Mouse (Mus musculus): Measurements from ENCODE around the gene Dbx1.

Dbx1 gene

GRCm38 (mm10) chr7:49633375-49633956 lies 3.2 kb downstream of the Dbx1 start:
- DNase-seq (ENCODE audit: low read depth in 1 of 2, low spot score in 2 of 2): no peak

- no peak for DNase-seq (ENCODE audit: low read depth in 1 of 2, low spot score in 2 of 2)
These were observed 4.3 kb downstream of the Dbx1 start for GRCm38 (mm10) chr7:49632391-49632790.

- DNase-seq (ENCODE audit: low read depth in 1 of 2, low spot score in 2 of 2): no peak
These were observed 4.8 kb downstream of the Dbx1 start for GRCm38 (mm10) chr7:49631885-49632284.

DNA sequence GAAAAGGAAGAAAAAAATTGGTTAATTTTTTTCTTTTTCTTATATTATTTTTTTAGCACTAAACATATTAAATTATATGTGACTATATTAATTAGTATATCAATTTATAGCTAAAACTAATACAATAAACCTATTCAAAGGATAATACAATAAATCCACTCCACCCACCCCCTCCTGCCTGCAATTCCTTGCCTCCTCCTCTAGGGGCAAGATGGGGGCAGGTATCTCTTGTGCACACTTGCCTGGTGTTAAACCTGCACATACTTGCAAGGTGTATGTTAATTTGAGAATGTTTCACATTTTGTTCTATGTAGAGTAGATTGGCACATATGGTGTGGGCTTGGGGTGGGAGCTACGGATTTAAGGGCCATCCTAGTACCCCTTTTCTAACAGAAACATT lies 16.5 kb downstream of the Dbx1 start:
- no peak for DNase-seq (ENCODE audit: low read depth in 1 of 2, low spot score in 2 of 2)

GRCm38 (mm10) chr7:49617087-49617486 lies 19.6 kb downstream of the Dbx1 start:
- no peak for DNase-seq (ENCODE audit: low read depth in 1 of 2, low spot score in 2 of 2)

- no peak for DNase-seq (ENCODE audit: low read depth in 1 of 2, low spot score in 2 of 2)
These were observed 20.4 kb downstream of the Dbx1 start for GRCm38 (mm10) chr7:49616258-49616735.

DNA sequence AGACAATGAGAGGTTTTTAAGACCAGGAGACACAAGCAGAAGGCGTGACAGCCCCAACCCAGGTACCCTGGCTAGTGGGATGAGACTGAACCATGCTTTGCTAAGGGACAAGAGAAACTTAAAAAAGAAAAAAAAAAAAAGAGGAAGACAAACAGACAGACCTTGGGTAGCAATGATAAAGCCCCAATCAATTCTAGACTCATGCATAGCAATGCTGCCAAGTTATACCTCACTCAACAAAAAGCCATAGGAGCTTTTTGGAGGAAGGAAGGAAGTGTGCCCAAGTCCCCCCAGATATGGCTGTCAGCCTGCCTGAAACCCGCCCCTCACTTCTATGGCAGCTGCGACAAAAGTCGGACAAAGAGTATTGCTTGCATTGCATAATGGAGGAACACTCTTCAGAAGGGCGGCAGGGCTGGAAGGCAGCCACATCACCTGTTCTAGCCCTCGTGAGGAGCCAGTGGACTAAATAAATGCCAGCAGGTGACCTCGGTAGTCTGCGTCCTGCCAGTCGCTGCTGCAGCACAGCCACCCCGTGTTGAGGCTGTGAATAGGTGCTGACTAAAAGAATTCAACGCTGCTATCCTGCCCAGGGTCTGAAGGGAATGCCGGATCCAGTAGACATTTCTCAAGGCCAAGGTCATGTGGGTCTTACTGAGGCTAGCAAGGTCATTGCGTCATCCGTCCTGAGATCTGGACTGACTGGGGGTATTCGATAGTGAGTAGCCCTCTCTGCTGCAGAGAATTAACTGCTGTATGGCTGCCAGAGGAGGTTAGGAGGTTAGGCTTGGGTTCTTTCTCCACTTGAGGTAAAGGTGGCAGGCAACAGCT lies 31.5 kb downstream of the Dbx1 start:
- DNase-seq (ENCODE audit: low read depth in 1 of 2, low spot score in 2 of 2): no peak

DNA sequence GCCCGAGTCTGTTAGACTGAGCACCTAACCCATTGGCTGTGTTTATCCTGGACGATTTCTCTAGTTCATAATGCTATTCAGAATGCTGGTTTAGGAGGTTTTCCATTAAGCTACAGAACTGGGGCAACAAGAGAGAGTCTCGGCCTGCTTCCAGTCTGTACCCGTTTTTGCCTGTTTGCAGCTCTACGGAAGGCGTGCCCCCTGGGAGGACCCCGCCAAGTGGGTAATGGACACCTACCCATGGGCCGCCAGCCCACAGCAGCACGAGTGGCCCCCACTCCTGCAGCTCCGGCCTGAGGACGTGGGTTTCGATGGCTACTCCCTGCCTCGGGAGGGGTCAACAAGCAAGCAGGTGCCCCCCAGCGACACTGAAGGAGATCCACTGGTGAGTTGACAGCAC lies 32.4 kb downstream of the Dbx1 start:
- no peak for DNase-seq (ENCODE audit: low read depth in 1 of 2, low spot score in 2 of 2)

- DNase-seq (ENCODE audit: low read depth in 1 of 2, low spot score in 2 of 2): no peak
These were observed 35.3 kb downstream of the Dbx1 start for GRCm38 (mm10) chr7:49601191-49601975.

GRCm38 (mm10) chr7:49599950-49600349 lies 36.7 kb downstream of the Dbx1 start:
- no peak for DNase-seq (ENCODE audit: low read depth in 1 of 2, low spot score in 2 of 2)

DNA sequence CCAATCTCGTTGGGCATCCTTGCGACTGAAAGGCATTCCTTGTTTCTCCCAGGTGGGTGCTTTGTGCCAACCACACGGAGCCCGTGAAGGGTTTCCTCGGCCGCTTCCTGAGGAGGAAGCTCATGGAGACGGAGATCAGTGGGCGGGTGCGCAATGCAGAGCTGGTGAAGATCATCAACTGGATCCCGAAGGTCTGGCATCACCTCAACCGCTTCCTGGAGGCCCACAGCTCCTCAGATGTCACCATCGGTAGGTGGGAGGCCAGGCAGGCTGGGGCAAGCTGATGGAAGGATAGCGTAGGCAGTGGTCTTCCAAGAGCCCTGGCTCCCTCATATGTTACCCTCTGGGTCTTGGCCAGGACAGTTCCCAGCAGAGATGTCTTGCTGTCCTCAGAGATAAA lies 38.4 kb downstream of the Dbx1 start:
- DNase-seq (ENCODE audit: low read depth in 1 of 2, low spot score in 2 of 2): no peak

DNA sequence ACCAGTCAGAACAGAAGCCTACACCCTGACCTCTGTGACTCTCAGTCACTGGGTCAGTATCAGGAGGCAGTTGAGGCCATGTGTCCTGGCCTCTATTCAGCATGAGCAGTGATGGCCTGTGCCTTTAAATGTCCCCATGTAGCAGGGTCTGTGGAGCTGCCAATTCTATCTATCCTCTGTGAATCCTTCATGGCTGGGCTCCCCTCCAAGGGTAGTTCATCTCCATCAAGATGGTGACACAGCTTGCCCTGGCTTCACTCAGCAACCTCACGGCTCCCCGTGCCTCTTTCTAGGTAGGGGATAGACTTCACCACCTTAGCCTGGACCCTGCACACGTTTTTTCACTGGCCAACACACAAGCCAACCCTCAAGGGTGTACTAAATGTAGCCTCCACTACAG lies 38.9 kb downstream of the Dbx1 start:
- DNase-seq (ENCODE audit: low read depth in 1 of 2, low spot score in 2 of 2): no peak

DNA sequence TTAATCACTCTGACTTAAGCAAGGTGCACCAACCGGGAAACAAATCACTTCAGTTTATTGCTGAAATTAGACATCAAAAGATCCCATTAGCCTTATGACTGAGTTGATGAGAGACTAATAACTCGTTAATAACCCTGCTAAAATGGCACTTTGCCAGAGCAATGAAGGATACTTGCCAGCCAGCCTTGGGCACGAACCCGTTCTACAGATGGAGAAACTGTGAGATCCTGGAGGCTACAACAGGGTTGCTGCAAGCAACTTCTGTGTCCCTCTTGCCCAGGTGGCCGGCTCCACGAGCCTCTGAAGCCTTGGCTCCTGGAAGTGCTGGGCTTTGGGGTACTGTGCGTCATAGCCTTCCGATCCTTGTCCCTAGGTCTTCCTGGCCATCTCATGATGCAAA lies 47.0 kb downstream of the Dbx1 start:
- no peak for DNase-seq (ENCODE audit: low read depth in 1 of 2, low spot score in 2 of 2)

DNA sequence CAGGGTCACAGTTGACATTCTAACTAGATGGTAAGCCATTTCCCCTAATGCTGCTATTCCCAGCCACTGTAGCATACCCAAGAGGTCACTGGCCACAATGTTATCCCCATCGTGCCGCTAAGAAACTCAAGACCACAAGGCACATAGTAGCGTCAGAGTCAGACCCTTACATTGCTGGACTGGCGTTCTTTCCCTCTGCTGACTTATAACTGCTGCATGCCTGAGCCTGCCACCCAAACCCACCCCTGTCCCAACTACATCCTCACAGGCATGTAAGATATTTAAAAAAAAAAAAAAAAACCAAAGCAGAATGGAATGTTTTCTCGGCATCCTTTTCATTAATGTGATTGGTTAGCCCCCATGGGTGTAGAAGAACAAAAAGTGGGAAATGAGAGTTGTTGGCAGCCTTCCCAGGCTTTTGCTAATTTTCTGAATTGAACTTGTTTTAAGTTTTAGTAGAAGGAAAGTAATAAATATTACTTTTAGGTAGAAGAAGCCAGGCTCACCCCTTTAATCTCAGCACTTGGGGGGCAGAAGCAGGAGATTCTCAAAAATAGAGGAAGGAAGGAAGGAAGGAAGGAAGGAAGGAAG lies 50.0 kb downstream of the Dbx1 start:
- DNase-seq (ENCODE audit: low read depth in 1 of 2, low spot score in 2 of 2): no peak

DNA sequence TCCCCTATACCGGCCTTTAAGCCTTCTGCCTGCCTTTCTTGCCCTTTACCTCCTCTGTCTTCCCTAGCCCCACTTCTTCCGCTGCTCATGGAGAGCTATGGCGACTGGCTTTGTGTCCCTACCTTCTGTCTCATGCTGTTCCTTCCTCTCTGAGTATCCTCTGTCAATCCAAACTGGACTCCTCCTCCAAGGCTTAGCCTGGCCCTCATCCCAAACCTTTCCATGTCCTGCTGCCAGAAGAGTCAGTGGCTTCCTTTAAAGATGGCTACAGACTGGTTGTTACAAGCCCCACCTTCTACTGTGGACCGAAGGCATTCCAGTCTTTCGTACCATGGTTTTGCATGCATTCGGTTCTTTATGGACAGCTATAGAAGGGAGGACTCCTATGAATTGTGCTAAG lies 53.5 kb downstream of the Dbx1 start:
- no peak for DNase-seq (ENCODE audit: low read depth in 1 of 2, low spot score in 2 of 2)

DNA sequence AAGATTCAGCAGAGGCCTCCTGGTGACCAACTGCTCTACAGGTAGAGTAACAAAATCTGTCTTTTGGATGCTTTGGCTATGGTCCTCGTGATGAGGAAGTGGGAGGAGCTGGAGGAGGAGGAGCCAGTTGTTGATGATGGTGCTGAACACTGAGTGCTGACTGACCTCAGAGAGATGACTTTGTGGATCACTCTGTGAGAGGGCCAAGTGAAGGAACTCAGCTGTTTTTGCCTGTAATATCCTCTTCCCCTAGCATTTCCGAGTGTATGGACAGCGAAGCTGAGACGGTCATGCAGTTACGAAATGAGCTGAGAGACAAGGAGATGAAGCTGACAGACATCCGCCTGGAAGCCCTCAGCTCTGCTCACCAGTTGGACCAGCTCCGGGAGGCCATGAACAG lies 54.1 kb downstream of the Dbx1 start:
- DNase-seq (ENCODE audit: low read depth in 1 of 2, low spot score in 2 of 2): no peak

DNA sequence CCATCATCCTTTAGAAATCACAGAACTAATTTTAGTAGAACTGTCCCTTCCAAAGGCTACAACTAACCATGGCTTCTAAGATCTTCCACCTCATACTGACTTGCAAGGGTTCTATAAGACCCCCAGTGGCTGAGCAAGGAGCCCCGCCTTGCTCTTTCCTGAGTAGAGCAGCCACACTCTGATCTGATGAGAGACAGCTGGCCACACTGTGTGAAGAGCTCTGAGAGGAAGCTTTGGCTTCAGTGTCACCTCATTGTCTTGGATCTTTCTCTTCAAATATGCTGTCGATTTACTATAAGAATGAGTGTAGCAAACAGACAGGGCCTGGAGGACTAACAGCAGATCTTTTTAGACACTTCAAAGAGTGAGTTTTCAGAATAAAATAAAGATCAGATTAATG lies 54.7 kb downstream of the Dbx1 start:
- no peak for DNase-seq (ENCODE audit: low read depth in 1 of 2, low spot score in 2 of 2)

Measured in monocyte, adult 2 months (primary cell).